Comparison of ENCODE assay signal across 8 mouse cellular contexts in genomic region chr11:96849681-96850467, GRCm38 (mm10). TPM values are rescaled to one million over a fixed set of nuclear protein-coding genes. Genes with fewer than 3 reads are reported as not detected.
DNase-seq lines count a peak whose midpoint lies in the region; ATAC-seq lines count a peak whose summit lies in the region.

Copz2 (plus strand) TSS chr11:96849870.

- peaks cover 16% of the 10 kb centered on the region; the same call in 1 of the 2 replicates for H3K36me3 ChIP-seq in embryonic facial prominence, embryonic 15.5 days
- 0 out of 2 replicates have a peak, but pooled peaks cover 11% of the 10 kb centered on the region for H3K36me3 ChIP-seq in heart, embryonic 15.5 days

- peak within 1 kb of the TSS; percentile 75 for H3K4me2 ChIP-seq in embryonic facial prominence, embryonic 15.5 days (replicated peaks)
- peak within 1 kb of the TSS; percentile 84 for H3K4me2 ChIP-seq in heart, embryonic 15.5 days

- 1% methylated on average over 60 of the region's 60 CpGs for WGBS in embryonic facial prominence, embryonic 15.5 days
- WGBS in heart, embryonic 15.5 days, result 1% methylated on average over 56 of the region's 60 CpGs

- peak; percentile 87 for ATAC-seq in embryonic facial prominence, embryonic 15.5 days (ENCODE audit: insufficient number of reproducible peaks, low FRiP score, low TSS enrichment, low read depth)
- peak; percentile 92 for ATAC-seq in heart, embryonic 15.5 days (replicated peaks; ENCODE audit: insufficient number of reproducible peaks, insufficient read depth, low FRiP score, low read depth)
- ATAC-seq in megakaryocyte-erythroid progenitor cell, adult 5-6 weeks (replicated peaks; ENCODE audit: low FRiP score, low TSS enrichment, poor library complexity, severe bottlenecking), result peak; percentile 54; the same call in 1 of the 2 replicates
- no peak for ATAC-seq in cerebellum, adult (ENCODE audit: insufficient number of reproducible peaks, low FRiP score, low TSS enrichment)

- intact Hi-C loops in left cerebral cortex, postnatal 36 days (cut with DNase I), result no loop called here

- H3K4me1 ChIP-seq in embryonic facial prominence, embryonic 15.5 days, result peaks cover 7% of the 10 kb centered on the region; the same call in 1 of the 2 replicates
- H3K4me1 ChIP-seq in heart, embryonic 15.5 days (replicated peaks), result peaks cover 8% of the 10 kb centered on the region

- H3K9me3 ChIP-seq in embryonic facial prominence, embryonic 15.5 days (replicated peaks), result no peaks in the 10 kb centered on the region
- H3K9me3 ChIP-seq in heart, embryonic 15.5 days (replicated peaks), result no peaks in the 10 kb centered on the region

- peak; percentile 67 for DNase-seq in ovary, postnatal 36 days (ENCODE audit: low spot score)
- DNase-seq in ovary, adult 18-20 months (ENCODE audit: low spot score), result no peak
- DNase-seq in kidney, postnatal 25 days, result peak; percentile 58 to 76
- no peak for DNase-seq in left cerebral cortex, postnatal 36 days (ENCODE audit: low spot score in 2 of 2)

- H3K27me3 ChIP-seq in embryonic facial prominence, embryonic 15.5 days, result no peaks in the 10 kb centered on the region
- no peaks in the 10 kb centered on the region for H3K27me3 ChIP-seq in heart, embryonic 15.5 days

- H3K4me3 ChIP-seq in embryonic facial prominence, embryonic 15.5 days (replicated peaks), result peak within 1 kb of the TSS; percentile 66
- H3K4me3 ChIP-seq in heart, embryonic 15.5 days, result peak within 1 kb of the TSS; percentile 65

- peak within 1 kb of the TSS; percentile 75 for H3K9ac ChIP-seq in embryonic facial prominence, embryonic 15.5 days
- H3K9ac ChIP-seq in heart, embryonic 15.5 days, result peak within 1 kb of the TSS; percentile 74

- H3K27ac ChIP-seq in embryonic facial prominence, embryonic 15.5 days (replicated peaks), result peak within 1 kb of the TSS; percentile 80
- peak within 1 kb of the TSS; percentile 65 for H3K27ac ChIP-seq in heart, embryonic 15.5 days

RNA-seq across cellular contexts. Expression of gene Copz2, which starts in this region (rescaled TPM):
- 191 and 194 TPM in 2 replicates for polyA plus RNA-seq in embryonic facial prominence, embryonic 15.5 days (2015; fragmentation: Nextera tagmentation; extraction: Ambion mirVana)
- polyA plus RNA-seq in heart, embryonic 15.5 days (2015; fragmentation: Nextera tagmentation; extraction: Ambion mirVana), result 120 and 122 TPM in 2 replicates
- not detected in 2 replicates for total RNA-seq in megakaryocyte-erythroid progenitor cell, adult 5-6 weeks (2014; fragmentation: Nextera tagmentation)
- 1.0 and 3.2 TPM in 2 replicates for total RNA-seq in megakaryocyte-erythroid progenitor cell, adult 5-6 weeks (2017)
- total RNA-seq in left cerebral cortex, postnatal 36 days (2021), result 1 to 10 TPM; 4.5 to 5.0 TPM

Comparison
In these comparisons a context has a peak if more than half of its experiments do, and no peak if none do; other contexts are left out.
1. DNase-seq: peak in ovary, postnatal 36 days (single experiment) and kidney, postnatal 25 days (2 of 2); none in ovary, adult 18-20 months (single experiment) and left cerebral cortex, postnatal 36 days (0 of 2).